Mouse (Mus musculus) cerebellum, adult 9-10 months (tissue): ENCODE measurements around the gene Traf5.

Source experiments
- DNase-seq: peaks from one replicate; pipeline ENCODE4 v3.0.0; 2022

Traf5 gene

GRCm38 (mm10) chr1:192061666-192062306 is 30.6 kb downstream of the Traf5 start:
- DNase-seq = no peak

GRCm38 (mm10) chr1:192058911-192059310 is 33.4 kb downstream of the Traf5 start:
- DNase-seq = no peak

- no peak for DNase-seq
These were observed 38.6 kb downstream of the Traf5 start for GRCm38 (mm10) chr1:192053726-192054125.

- no peak for DNase-seq
These were observed 39.4 kb downstream of the Traf5 start for GRCm38 (mm10) chr1:192052986-192053385.

- DNase-seq = no peak
These were observed 39.9 kb downstream of the Traf5 start for GRCm38 (mm10) chr1:192052461-192052860.

- no peak for DNase-seq
These were observed 93.3 kb downstream of the Traf5 start for GRCm38 (mm10) chr1:191999022-191999421.

- DNase-seq = no peak
These were observed 95.7 kb downstream of the Traf5 start for GRCm38 (mm10) chr1:191996621-191997185.

- DNase-seq = no peak
These were observed 96.4 kb downstream of the Traf5 start for GRCm38 (mm10) chr1:191995916-191996315.

- peak; percentile 31 for DNase-seq
These were observed 96.9 kb downstream of the Traf5 start for GRCm38 (mm10) chr1:191995488-191995887.

GRCm38 (mm10) chr1:191994476-191994875 is 97.9 kb downstream of the Traf5 start:
- DNase-seq = no peak

GRCm38 (mm10) chr1:191992040-191992780 is 100.1 kb downstream of the Traf5 start:
- no peak for DNase-seq

GRCm38 (mm10) chr1:191989994-191990393 is 102.4 kb downstream of the Traf5 start:
- peak; percentile 96 for DNase-seq

GRCm38 (mm10) chr1:191989060-191989459 is 103.3 kb downstream of the Traf5 start:
- DNase-seq = no peak

- no peak for DNase-seq
These were observed 103.7 kb downstream of the Traf5 start for GRCm38 (mm10) chr1:191988646-191989045.

- DNase-seq = no peak
These were observed 104.9 kb downstream of the Traf5 start for GRCm38 (mm10) chr1:191987481-191987769.

GRCm38 (mm10) chr1:191986674-191987480 is 105.5 kb downstream of the Traf5 start:
- DNase-seq = no peak

- no peak for DNase-seq
These were observed 110.8 kb downstream of the Traf5 start for GRCm38 (mm10) chr1:191981426-191982102.

GRCm38 (mm10) chr1:191977187-191977586 is 115.2 kb downstream of the Traf5 start, which contains the start of gene Rd3:
Gene Rd3, plus strand, starts transcription at chr1:191977370.
- no peak for DNase-seq

- DNase-seq = no peak
These were observed 117.6 kb downstream of the Traf5 start for GRCm38 (mm10) chr1:191974509-191975405.

- no peak for DNase-seq
These were observed 122.4 kb downstream of the Traf5 start for GRCm38 (mm10) chr1:191969939-191970338.

GRCm38 (mm10) chr1:191964773-191965481 is 127.4 kb downstream of the Traf5 start:
- DNase-seq = peak; percentile 76
